Mouse (Mus musculus): ENCODE results near the gene Gm20219.

Gm20219 gene

GRCm38 (mm10) chr17:56554122-56554551 lies at the start of gene Gm20219:
TSS of gene Gm20219 (minus strand) at chr17:56554387.
- DNase-seq (ENCODE audit: low read depth, low spot score): no peak

GRCm38 (mm10) chr17:56604070-56604380 lies 49.8 kb upstream of the Gm20219 start:
- DNase-seq (ENCODE audit: low read depth, low spot score): no peak

GRCm38 (mm10) chr17:56603186-56604069 lies 49.2 kb upstream of the Gm20219 start:
- no peak for DNase-seq (ENCODE audit: low read depth, low spot score)

- no peak for DNase-seq (ENCODE audit: low read depth, low spot score)
Observed at GRCm38 (mm10) chr17:56593527-56594271, 39.5 kb upstream of the Gm20219 start.

GRCm38 (mm10) chr17:56592553-56592952 lies 38.4 kb upstream of the Gm20219 start:
- DNase-seq (ENCODE audit: low read depth, low spot score): peak; percentile 42

GRCm38 (mm10) chr17:56588921-56589320 lies 34.7 kb upstream of the Gm20219 start:
- DNase-seq (ENCODE audit: low read depth, low spot score): no peak

- no peak for DNase-seq (ENCODE audit: low read depth, low spot score)
Observed at GRCm38 (mm10) chr17:56587773-56588172, 33.6 kb upstream of the Gm20219 start.

GRCm38 (mm10) chr17:56585171-56585821 lies 31.1 kb upstream of the Gm20219 start:
- peak; percentile 51 for DNase-seq (ENCODE audit: low read depth, low spot score)

- peak; percentile 100 for DNase-seq (ENCODE audit: low read depth, low spot score)
Observed at GRCm38 (mm10) chr17:56584257-56585130, 30.3 kb upstream of the Gm20219 start, which contains the start of the genes Safb2 and Safb. TSS of gene Safb2 (minus strand) at chr17:56584585. TSS of gene Safb (plus strand) at chr17:56584825.

GRCm38 (mm10) chr17:56583611-56584256 lies 29.5 kb upstream of the Gm20219 start:
- peak; percentile 57 for DNase-seq (ENCODE audit: low read depth, low spot score)

- DNase-seq (ENCODE audit: low read depth, low spot score): no peak
Observed at GRCm38 (mm10) chr17:56583071-56583470, 28.9 kb upstream of the Gm20219 start.

GRCm38 (mm10) chr17:56572939-56573338 lies 18.8 kb upstream of the Gm20219 start:
- no peak for DNase-seq (ENCODE audit: low read depth, low spot score)

GRCm38 (mm10) chr17:56572154-56572553 lies 18.0 kb upstream of the Gm20219 start:
- DNase-seq (ENCODE audit: low read depth, low spot score): no peak

- no peak for DNase-seq (ENCODE audit: low read depth, low spot score)
Observed at GRCm38 (mm10) chr17:56570287-56570686, 16.1 kb upstream of the Gm20219 start.

GRCm38 (mm10) chr17:56567370-56567769 lies 13.2 kb upstream of the Gm20219 start:
- no peak for DNase-seq (ENCODE audit: low read depth, low spot score)

- no peak for DNase-seq (ENCODE audit: low read depth, low spot score)
Observed at GRCm38 (mm10) chr17:56566918-56567317, 12.7 kb upstream of the Gm20219 start.

- no peak for DNase-seq (ENCODE audit: low read depth, low spot score)
Observed at GRCm38 (mm10) chr17:56566293-56566692, 12.1 kb upstream of the Gm20219 start.

- DNase-seq (ENCODE audit: low read depth, low spot score): no peak
Observed at GRCm38 (mm10) chr17:56561866-56562265, 7.7 kb upstream of the Gm20219 start.

GRCm38 (mm10) chr17:56560131-56560530 lies 5.9 kb upstream of the Gm20219 start:
- DNase-seq (ENCODE audit: low read depth, low spot score): no peak

GRCm38 (mm10) chr17:56559386-56559785 lies 5.2 kb upstream of the Gm20219 start:
- no peak for DNase-seq (ENCODE audit: low read depth, low spot score)

GRCm38 (mm10) chr17:56558448-56558847 lies 4.3 kb upstream of the Gm20219 start:
- DNase-seq (ENCODE audit: low read depth, low spot score): peak; percentile 36

All from skeletal muscle tissue, adult 2 months (tissue).